Mouse (Mus musculus) CD4-positive helper T cell, adult 2 months (primary cell): ENCODE results near the gene Fgl2.
A peak's percentile ranks its signal among the peaks of the same experiment; 100 is the strongest.
"Not testable (repeated sequence)": the region's sequence is repeated elsewhere in the genome, so short reads cannot be mapped to it uniquely, and the experiment has no call there.

Experiments used
- DNase-seq: peaks from one replicate; pipeline ENCODE4 v3.0.0-alpha.2; 2012; ENCODE audit warnings: low read depth, missing footprints, low spot score

Fgl2 gene

DNA sequence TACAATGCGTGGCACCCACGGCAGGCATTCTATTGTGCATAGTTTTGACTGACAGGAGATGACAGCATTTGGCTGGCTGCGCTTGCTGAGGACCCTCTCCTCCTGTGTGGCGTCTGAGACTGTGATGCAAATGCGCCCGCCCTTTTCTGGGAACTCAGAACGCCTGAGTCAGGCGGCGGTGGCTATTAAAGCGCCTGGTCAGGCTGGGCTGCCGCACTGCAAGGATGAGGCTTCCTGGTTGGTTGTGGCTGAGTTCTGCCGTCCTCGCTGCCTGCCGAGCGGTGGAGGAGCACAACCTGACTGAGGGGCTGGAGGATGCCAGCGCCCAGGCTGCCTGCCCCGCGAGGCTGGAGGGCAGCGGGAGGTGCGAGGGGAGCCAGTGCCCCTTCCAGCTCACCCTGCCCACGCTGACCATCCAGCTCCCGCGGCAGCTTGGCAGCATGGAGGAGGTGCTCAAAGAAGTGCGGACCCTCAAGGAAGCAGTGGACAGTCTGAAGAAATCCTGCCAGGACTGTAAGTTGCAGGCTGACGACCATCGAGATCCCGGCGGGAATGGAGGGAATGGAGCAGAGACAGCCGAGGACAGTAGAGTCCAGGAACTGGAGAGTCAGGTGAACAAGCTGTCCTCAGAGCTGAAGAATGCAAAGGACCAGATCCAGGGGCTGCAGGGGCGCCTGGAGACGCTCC lies at the start of gene Fgl2:
Gene Fgl2, plus strand, starts transcription at position 150 of the 687 bp plus-strand sequence.
- peak; percentile 40 for DNase-seq

GRCm38 (mm10) chr5:21326494-21326893 lies 45.9 kb upstream of the Fgl2 start:
- DNase-seq = peak; percentile 81

GRCm38 (mm10) chr5:21328560-21328959 lies 43.9 kb upstream of the Fgl2 start:
- no peak for DNase-seq

GRCm38 (mm10) chr5:21329672-21330665 lies 42.5 kb upstream of the Fgl2 start:
- DNase-seq = no peak

DNA sequence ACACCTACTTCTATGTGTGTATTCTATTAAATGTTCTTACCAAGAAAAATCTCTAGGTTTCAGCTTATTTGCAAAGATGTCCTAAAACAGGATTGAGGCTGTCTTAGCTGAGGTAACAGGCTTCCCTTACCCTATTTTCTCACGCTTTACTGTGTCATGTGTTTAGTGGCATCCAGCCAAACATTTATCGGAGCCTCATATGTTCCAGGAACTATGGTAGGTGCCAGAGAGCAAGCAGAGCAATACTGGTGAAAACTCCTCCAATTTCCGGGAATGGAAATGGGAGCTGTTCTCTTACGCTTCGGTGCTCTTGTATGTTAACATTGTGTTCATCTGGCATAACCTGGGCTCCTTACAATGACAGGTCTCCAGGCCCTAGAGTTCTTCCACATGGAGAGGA lies 40.8 kb upstream of the Fgl2 start:
- no peak for DNase-seq

- DNase-seq = no peak
Measured at GRCm38 (mm10) chr5:21332119-21332518, 40.3 kb upstream of the Fgl2 start.

GRCm38 (mm10) chr5:21342265-21342664 lies 30.2 kb upstream of the Fgl2 start:
- DNase-seq = not testable (repeated sequence)

- no peak for DNase-seq
Measured at GRCm38 (mm10) chr5:21348366-21348765, 24.1 kb upstream of the Fgl2 start.

DNA sequence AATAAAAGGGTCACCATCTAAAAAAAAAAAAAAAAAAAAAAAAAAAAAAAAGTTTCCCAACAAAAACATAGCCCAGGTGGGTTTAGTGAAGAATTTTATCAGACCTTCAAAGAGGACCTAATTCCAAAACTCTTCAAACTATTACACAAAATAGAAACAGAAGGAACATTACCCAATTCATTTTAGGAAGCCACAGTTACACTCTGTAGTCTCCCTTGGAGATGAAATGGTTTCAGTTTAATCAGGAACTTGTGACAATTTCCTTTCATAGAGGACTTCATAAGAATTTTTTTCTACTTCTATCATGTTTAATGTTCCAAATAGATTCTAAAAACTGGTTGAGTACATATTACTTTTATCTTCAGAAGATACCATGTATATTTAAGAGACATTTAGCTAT lies 20.8 kb upstream of the Fgl2 start:
- no peak for DNase-seq

GRCm38 (mm10) chr5:21358648-21359047 lies 13.8 kb upstream of the Fgl2 start:
- no peak for DNase-seq

DNA sequence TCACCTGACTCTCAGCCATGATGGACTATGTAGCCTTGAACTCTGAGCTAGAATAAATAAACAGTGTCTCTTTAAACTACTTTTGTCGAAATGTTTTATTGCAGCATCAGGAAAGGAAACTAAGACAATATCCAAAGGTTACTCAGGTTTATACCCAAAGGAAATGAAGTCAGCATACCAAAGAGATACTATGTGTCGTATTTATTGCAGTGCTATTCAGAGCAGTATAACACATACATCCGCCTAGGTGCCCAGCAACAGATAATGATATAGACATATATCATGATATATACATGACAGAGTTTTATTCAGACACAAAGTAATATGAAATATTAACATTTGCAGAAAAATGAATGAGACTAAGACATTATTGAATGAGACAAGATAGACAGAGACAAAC lies 9.1 kb upstream of the Fgl2 start:
- no peak for DNase-seq

DNA sequence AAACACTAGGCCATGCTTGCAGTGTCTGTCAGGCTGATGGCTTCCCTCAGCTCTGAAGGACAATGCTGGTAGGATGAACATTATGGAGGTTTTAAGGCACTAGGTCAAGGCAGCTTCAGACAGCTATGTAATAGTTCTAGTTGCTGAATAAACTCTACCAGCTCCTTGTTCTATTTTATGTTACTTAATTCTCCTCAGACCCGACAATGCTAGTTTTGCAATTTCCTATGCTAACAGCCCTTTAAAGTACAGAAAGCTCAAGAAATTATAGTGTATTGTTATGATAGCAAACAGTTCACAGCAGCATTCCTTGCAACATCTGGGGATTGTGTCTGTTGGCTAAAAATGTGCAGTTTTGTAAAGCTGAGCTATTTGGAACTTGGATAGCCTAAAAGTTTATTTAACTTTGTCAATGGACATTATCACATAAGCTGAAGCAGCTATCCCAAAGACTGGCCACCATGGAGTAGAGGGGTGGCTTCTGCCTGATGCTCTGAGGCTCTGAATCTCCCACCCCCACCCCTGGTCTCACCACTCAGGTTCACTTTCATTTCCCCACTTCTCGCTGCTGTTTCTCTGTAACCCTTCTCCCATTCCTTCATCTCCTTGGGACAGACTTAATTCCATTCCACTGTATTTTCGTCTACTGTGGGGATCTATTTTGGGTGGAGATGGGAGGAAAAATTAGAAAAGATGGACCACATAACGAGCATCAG lies 5.9 kb upstream of the Fgl2 start:
- DNase-seq = no peak

GRCm38 (mm10) chr5:21367514-21367913 lies 4.9 kb upstream of the Fgl2 start:
- DNase-seq = no peak

- DNase-seq = peak; percentile 52
Measured at GRCm38 (mm10) chr5:21370218-21370947, 2.1 kb upstream of the Fgl2 start.

- DNase-seq = no peak
Measured at GRCm38 (mm10) chr5:21371920-21372319, 522 bp upstream of the Fgl2 start.

DNA sequence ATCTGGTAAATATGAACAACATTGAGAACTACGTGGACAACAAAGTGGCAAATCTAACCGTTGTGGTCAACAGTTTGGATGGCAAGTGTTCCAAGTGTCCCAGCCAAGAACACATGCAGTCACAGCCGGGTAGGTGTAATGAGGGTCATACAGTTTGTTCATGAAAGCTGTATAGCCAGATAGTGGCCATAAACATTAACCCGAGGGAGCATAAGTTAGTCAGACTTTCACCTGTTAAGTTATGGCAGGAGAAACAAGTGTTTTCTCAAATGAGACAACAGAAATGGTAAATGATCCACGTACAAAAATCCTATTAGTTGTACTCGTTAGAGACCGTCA lies 707 bp downstream of the Fgl2 start:
- no peak for DNase-seq

GRCm38 (mm10) chr5:21376935-21377334 lies 4.5 kb downstream of the Fgl2 start:
- no peak for DNase-seq

DNA sequence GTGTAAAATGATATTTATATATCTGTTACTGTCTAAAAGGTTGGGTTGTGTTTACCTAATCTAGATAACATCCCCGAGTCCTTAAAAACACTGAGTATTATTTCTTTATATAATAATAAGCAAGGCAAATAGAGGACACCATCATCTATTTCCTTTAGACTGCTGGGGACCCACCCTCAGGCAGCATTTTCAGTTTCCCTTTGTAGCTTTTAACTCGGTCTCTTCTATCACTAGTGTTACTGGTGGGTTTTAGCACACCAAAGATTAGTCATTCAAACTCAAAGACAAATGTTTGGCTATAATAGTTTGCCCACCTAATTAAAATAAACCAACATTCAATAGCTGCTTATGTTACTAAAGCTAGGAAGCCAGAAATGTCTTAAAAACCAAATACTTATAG lies 6.0 kb downstream of the Fgl2 start:
- no peak for DNase-seq

DNA sequence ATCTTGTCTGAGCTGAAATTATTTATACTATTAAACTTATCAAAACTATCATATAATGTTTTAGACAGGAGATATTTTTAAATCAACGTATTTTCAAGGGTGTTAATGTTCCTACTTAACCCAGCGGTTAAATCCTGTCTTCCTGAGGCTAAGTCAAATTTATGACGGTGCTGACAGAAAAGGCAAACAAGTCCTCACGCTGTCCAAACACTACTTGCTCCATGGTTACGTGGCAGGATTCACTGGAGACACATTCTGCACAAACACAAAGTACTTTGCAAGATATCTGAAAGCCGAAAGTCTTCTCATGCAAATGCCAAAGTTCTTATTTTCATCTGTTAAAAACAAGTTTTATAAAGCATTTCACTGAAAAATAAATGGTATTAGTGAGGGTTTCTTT lies 9.5 kb downstream of the Fgl2 start:
- no peak for DNase-seq

DNA sequence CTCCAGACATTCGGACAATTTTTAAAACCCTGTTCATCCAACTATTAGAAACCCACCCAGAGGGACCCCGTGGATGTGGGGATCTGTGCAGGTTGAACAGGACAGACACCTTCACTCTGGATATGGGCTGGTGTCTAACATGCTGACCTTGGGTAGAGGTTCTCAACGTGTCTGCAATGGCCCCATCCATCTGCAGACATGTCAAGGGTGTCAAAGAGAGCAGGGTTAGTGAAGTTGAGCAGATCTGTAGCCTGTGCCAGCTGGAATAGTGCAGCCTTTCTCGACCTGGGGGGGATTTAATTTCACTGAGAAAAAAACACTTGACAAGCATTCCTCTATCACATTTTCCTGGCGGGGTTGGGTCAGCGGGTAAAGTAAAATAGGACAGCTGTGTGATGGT lies 10.2 kb downstream of the Fgl2 start:
- DNase-seq = no peak

DNA sequence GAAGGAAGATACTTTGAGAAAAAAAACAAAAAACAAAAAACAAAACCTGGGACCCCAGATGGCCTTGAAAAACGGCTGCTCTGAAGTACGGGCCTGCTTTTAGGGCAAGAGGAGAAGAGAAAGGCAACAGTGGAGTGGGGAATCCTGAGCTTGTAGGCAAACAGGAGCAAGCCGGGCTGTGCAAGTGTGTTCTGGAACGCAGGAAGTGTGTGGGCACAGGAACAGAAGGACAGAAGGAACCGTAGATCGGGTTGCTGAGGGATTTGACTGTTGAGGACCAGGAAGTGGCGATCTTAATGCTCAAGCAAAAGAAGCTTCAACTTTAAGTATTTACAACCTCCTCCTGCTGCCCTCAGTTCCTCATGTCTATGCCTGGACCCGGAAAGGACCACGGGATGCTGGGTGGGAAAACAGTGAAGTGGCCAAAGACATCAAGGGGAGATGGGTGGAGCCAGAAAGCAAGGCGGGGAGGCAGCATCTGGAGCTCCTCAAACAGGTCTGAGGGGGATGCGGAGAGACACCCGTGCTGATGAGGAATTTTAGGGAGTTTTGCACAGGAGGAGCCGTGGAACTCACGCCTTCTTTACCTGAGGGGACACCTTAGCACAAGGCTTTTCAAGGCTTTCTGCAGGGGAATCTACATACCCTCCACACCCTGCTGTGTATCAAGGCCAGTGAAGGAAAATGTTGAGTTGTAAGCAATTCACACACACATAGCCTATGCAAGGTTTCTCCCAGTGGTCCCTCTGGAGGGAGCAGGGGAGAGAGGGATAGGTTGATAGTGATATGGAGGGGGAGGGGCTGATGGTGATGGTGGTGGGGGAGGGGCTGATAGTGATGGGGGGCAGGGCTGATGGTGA lies 11.2 kb downstream of the Fgl2 start:
- DNase-seq = no peak
